Mouse (Mus musculus): ENCODE results near the gene Nfkbie. TPM values are rescaled to one million over a fixed set of nuclear protein-coding genes. Genes with fewer than 3 reads are reported as not detected.
A peak's percentile ranks its signal among the peaks of the same experiment; 100 is the strongest.

Nfkbie gene
- total and polyA plus RNA-seq, 2 experiments from 2014 or later: 1.2 to 1.7 TPM

DNA sequence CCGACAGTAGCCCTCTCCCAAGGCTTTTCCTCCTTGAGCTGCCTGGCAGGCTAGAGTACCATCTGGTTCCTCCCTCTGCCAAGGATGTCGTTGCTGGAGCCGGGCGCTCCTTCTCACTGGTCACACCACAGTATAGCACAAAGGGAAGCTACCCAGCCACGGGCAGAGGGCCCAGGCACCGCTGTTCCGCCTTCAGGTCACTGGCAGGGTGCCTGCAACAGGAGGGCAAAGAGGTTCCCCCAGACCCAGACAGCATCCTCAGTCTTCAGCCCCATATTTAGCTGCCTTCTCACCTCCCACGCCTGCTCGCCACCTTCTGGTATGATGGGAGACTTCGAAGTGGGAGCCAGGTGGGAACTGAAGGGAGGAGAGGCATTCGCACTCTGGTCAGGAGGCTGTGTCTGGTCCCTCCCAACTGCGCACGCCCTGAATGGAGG lies 25.1 kb upstream of the Nfkbie start:
- no peaks in the 10 kb centered on the region for H3K9me3 ChIP-seq (replicated peaks; ENCODE audit: control insufficient read depth, low read length)
- 46% methylated on average over 13 of the region's 13 CpGs for WGBS
- peaks cover 38% of the 10 kb centered on the region for H3K27me3 ChIP-seq (ENCODE audit: control insufficient read depth, insufficient read depth, low read length)
- peaks cover 4% of the 10 kb centered on the region; the same call in 1 of the 2 replicates for H3K4me1 ChIP-seq (ENCODE audit: control insufficient read depth, insufficient read depth)
- no peak overlapping the region for H3K27ac ChIP-seq (ENCODE audit: low read depth)
- H3K4me3 ChIP-seq (ENCODE audit: low read depth, low read length): no peak overlapping the region
- H3K4me2 ChIP-seq (ENCODE audit: low read depth, low read length): no peak overlapping the region
- no peak for ATAC-seq (ENCODE audit: insufficient read depth, low read depth)
- no peak overlapping the region for H3K9ac ChIP-seq (replicated peaks; ENCODE audit: low read depth, low read length)
- TF ChIP-seq CTCF (IDR thresholded peaks at IDR 0.05; ENCODE audit: low read depth): no peak
- DNase-seq (ENCODE audit: low spot score): no peak
- no peaks in the 10 kb centered on the region for H3K36me3 ChIP-seq (replicated peaks; ENCODE audit: control insufficient read depth, insufficient read depth, low read length)

DNA sequence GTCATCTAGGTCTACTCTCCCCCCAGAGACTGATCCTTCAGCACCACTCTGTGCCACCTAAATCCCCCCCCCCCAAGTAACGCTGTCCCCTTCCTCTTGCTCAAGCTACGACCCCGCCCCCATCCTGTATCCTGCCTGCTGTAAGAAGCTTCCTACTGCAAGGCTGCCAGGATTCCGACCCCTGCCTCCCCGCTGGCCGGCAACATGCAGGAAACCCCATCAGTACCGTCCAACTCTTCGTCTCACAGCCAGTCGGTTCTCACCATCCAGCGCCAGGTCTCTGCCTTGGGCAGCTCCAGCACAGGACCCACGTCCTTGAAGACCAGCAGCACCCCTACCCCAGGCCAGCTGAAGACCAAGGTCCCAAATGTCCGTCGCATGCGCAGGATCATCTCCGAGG lies 22.6 kb upstream of the Nfkbie start:
- no peaks in the 10 kb centered on the region for H3K4me1 ChIP-seq (ENCODE audit: control insufficient read depth, insufficient read depth)
- no peak overlapping the region for H3K4me3 ChIP-seq (ENCODE audit: low read depth, low read length)
- H3K36me3 ChIP-seq (replicated peaks; ENCODE audit: control insufficient read depth, insufficient read depth, low read length): no peaks in the 10 kb centered on the region
- no peak overlapping the region for H3K4me2 ChIP-seq (ENCODE audit: low read depth, low read length)
- DNase-seq (ENCODE audit: low spot score) (no peak), ATAC-seq (ENCODE audit: insufficient read depth, low read depth) (no peak)
- H3K27me3 ChIP-seq (ENCODE audit: control insufficient read depth, insufficient read depth, low read length): peaks cover 53% of the 10 kb centered on the region
- H3K9ac ChIP-seq (replicated peaks; ENCODE audit: low read depth, low read length): no peak overlapping the region
- no peak overlapping the region for H3K27ac ChIP-seq (ENCODE audit: low read depth)
- WGBS: 38% methylated on average over 15 of the region's 15 CpGs
- H3K9me3 ChIP-seq (replicated peaks; ENCODE audit: control insufficient read depth, low read length): no peaks in the 10 kb centered on the region
- no peak for TF ChIP-seq EP300 (IDR thresholded peaks at IDR 0.05; ENCODE audit: low read depth)
- no peak for TF ChIP-seq CTCF (IDR thresholded peaks at IDR 0.05; ENCODE audit: low read depth)

DNA sequence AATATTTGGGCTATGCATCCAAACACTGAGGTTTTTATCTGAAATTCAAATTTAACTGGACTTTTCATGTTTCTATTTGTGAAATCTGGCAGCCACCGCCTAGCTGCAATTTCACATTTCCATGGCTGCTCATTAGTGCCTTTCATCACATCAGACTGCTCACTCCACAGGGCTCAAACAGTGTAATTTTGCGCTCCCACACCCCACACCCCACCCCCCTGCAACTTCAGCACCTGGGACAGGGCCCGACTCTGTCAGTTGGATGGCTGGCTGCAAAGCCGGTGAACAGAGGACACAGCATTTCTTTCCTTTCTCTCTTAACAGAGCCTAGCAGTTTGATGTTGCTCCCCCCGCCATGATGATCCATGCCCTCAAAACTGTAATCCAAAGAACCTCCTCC lies 19.2 kb upstream of the Nfkbie start:
- no peaks in the 10 kb centered on the region for H3K36me3 ChIP-seq (replicated peaks; ENCODE audit: control insufficient read depth, insufficient read depth, low read length)
- H3K27ac ChIP-seq (ENCODE audit: low read depth): no peak overlapping the region
- H3K27me3 ChIP-seq (ENCODE audit: control insufficient read depth, insufficient read depth, low read length): peaks cover 72% of the 10 kb centered on the region
- ATAC-seq (ENCODE audit: insufficient read depth, low read depth) (peak; percentile 44; the same call in 1 of the 2 replicates), DNase-seq (ENCODE audit: low spot score) (no peak)
- H3K4me2 ChIP-seq (ENCODE audit: low read depth, low read length): no peak overlapping the region
- no peak overlapping the region for H3K4me3 ChIP-seq (ENCODE audit: low read depth, low read length)
- WGBS: 15% methylated on average over 5 of the region's 5 CpGs
- TF ChIP-seq CTCF (IDR thresholded peaks at IDR 0.05; ENCODE audit: low read depth) (no peak), EP300 (IDR thresholded peaks at IDR 0.05; ENCODE audit: low read depth) (no peak)
- H3K9ac ChIP-seq (replicated peaks; ENCODE audit: low read depth, low read length): no peak overlapping the region
- H3K9me3 ChIP-seq (replicated peaks; ENCODE audit: control insufficient read depth, low read length): no peaks in the 10 kb centered on the region
- no peaks in the 10 kb centered on the region for H3K4me1 ChIP-seq (ENCODE audit: control insufficient read depth, insufficient read depth)

DNA sequence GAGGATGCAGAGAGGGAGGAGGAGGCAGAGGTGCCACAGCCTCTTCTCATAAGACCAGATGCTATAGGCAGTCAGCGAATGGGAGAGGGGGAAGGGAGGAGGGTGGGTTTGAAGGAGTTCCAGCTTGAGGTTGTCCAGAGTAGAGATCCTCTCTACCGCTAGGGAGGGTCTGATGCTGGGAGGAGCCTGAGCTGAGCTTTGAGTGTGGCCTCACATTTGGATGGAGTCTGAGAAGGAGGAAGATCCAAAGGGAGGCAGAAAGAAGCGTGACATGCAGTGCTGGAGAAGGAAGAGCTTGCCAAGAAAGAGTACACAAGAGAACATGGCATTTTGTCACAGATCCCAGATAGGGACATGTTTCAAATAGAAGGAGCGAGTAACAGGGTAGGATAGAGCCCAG lies 17.1 kb upstream of the Nfkbie start:
- 55% methylated on average over 4 of the region's 4 CpGs for WGBS
- Histone ChIP-seq H3K27ac (ENCODE audit: low read depth) (no peak overlapping the region), H3K36me3 (replicated peaks; ENCODE audit: control insufficient read depth, insufficient read depth, low read length) (no peaks in the 10 kb centered on the region), H3K9me3 (replicated peaks; ENCODE audit: control insufficient read depth, low read length) (no peaks in the 10 kb centered on the region), H3K4me2 (ENCODE audit: low read depth, low read length) (no peak overlapping the region), H3K4me3 (ENCODE audit: low read depth, low read length) (no peak overlapping the region), H3K4me1 (ENCODE audit: control insufficient read depth, insufficient read depth) (no peaks in the 10 kb centered on the region), H3K27me3 (ENCODE audit: control insufficient read depth, insufficient read depth, low read length) (peaks cover 80% of the 10 kb centered on the region), H3K9ac (replicated peaks; ENCODE audit: low read depth, low read length) (no peak overlapping the region)
- DNase-seq (ENCODE audit: low spot score) (no peak), ATAC-seq (ENCODE audit: insufficient read depth, low read depth) (no peak)
- TF ChIP-seq EP300 (IDR thresholded peaks at IDR 0.05; ENCODE audit: low read depth) (no peak), CTCF (IDR thresholded peaks at IDR 0.05; ENCODE audit: low read depth) (no peak)

DNA sequence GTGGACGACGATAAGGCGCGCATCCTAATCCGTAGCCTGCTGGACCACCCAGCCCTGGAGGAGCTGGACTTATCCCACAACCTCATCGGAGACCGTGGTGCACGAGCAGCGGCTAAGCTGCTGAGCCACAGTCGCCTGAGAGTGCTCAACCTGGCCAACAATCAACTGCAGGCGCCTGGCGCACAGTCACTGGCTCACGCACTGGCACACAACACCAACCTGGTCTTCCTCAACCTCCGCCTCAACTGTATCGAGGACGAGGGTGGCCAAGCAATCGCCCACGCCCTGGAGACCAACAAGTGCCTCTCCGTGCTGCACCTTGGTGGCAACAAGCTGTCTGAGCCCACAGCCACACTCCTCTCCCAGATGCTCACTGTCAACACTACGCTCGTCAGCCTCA lies 15.8 kb upstream of the Nfkbie start:
- Histone ChIP-seq H3K27ac (ENCODE audit: low read depth) (no peak overlapping the region), H3K9me3 (replicated peaks; ENCODE audit: control insufficient read depth, low read length) (no peaks in the 10 kb centered on the region), H3K36me3 (replicated peaks; ENCODE audit: control insufficient read depth, insufficient read depth, low read length) (no peaks in the 10 kb centered on the region), H3K4me3 (ENCODE audit: low read depth, low read length) (no peak overlapping the region), H3K27me3 (ENCODE audit: control insufficient read depth, insufficient read depth, low read length) (peaks cover 84% of the 10 kb centered on the region), H3K4me2 (ENCODE audit: low read depth, low read length) (no peak overlapping the region), H3K4me1 (ENCODE audit: control insufficient read depth, insufficient read depth) (peaks cover 2% of the 10 kb centered on the region; the same call in 1 of the 2 replicates), H3K9ac (replicated peaks; ENCODE audit: low read depth, low read length) (no peak overlapping the region)
- ATAC-seq (ENCODE audit: insufficient read depth, low read depth) (no peak), DNase-seq (ENCODE audit: low spot score) (no peak)
- TF ChIP-seq CTCF (IDR thresholded peaks at IDR 0.05; ENCODE audit: low read depth): no peak
- no peak for TF ChIP-seq EP300 (IDR thresholded peaks at IDR 0.05; ENCODE audit: low read depth)
- WGBS: 70% methylated on average over 21 of the region's 21 CpGs

DNA sequence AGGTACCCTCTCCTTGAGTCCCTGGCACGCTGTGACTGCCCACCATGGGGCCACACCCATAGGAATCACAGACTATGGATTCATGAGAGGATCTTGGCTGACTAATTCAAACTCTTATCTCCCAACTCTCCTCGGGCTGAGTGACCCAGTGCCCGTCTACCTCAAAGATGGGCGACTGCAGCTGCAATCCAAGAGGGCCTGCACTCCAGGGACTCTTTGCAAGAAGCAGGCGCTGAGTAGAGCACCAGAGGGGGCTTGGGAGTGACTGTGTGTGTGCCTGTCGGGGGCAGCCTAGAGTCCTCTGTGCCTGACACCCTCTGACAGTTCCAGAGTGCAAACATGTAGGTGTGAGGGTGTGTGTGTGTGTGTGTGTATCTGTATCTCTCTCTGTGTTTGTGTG lies 13.4 kb upstream of the Nfkbie start:
- 20% methylated on average over 6 of the region's 6 CpGs for WGBS
- Histone ChIP-seq H3K9ac (replicated peaks; ENCODE audit: low read depth, low read length) (no peak overlapping the region), H3K36me3 (replicated peaks; ENCODE audit: control insufficient read depth, insufficient read depth, low read length) (no peaks in the 10 kb centered on the region), H3K4me1 (ENCODE audit: control insufficient read depth, insufficient read depth) (peaks cover 14% of the 10 kb centered on the region), H3K4me2 (ENCODE audit: low read depth, low read length) (no peak overlapping the region), H3K27ac (ENCODE audit: low read depth) (no peak overlapping the region), H3K4me3 (ENCODE audit: low read depth, low read length) (no peak overlapping the region), H3K27me3 (ENCODE audit: control insufficient read depth, insufficient read depth, low read length) (peaks cover 90% of the 10 kb centered on the region), H3K9me3 (replicated peaks; ENCODE audit: control insufficient read depth, low read length) (no peaks in the 10 kb centered on the region)
- DNase-seq (ENCODE audit: low spot score): no peak
- no peak for ATAC-seq (ENCODE audit: insufficient read depth, low read depth)
- TF ChIP-seq CTCF (IDR thresholded peaks at IDR 0.05; ENCODE audit: low read depth): no peak
- no peak for TF ChIP-seq EP300 (IDR thresholded peaks at IDR 0.05; ENCODE audit: low read depth)
